Mouse (Mus musculus) spleen, postnatal 36 days (tissue): ENCODE measurements around the gene Lrrc8d.
A peak's percentile ranks its signal among the peaks of the same experiment; 100 is the strongest.

Source experiments
- DNase-seq, 2 experiments: peaks; one replicate each; pipeline ENCODE4 v3.0.0; 2022; ENCODE audit warnings: low spot score in 2 of 2, mixed read lengths in 1 of 2

Gene Lrrc8d

DNA sequence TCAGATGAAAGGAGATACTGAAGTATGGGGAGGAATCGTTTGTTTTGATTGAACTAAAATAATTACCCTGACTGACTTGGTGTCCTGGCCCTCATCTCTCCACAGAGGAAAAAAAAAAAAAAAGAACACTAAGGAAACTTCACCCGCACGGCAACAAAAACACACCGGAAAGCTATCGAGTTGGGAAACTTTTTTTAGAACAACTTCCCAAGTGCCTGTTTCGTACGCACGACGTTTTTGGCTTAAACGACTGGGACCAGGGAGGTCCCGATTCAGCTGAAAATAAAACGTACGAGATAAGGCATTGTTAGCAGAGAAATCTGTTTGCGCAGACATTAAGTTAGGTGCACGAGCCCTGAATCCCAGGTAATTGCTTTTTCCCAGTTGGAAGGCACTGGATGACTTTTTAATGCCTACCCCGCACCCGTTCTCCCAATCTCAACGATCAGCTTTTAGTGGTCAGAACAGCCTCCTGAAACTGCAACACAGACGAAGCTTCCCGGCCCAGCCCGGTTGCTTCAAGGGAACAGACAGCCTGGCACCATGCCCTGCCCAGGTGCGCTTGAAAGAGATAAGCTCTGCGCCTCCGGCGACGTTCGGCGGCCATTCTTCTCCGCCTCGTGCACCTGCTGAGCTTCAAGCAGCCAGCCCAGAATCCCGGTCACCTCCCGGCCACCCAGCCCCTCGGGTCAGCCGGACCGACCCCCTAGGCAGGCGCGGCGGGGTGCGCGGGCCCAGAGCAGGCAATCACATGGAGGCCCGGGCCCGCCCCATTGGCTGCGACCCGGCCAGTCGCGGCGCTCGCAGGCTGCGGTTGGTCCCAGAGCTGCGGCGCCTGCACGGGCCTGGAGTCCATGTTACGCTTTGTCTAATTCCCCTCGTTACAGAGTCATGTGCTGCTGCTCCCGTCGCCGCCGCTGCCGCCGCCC is at the start of gene Lrrc8d:
TSS of gene Lrrc8d (plus strand) at position 829 of the 929 bp plus-strand sequence.
- DNase-seq = peak; percentile 85

DNA sequence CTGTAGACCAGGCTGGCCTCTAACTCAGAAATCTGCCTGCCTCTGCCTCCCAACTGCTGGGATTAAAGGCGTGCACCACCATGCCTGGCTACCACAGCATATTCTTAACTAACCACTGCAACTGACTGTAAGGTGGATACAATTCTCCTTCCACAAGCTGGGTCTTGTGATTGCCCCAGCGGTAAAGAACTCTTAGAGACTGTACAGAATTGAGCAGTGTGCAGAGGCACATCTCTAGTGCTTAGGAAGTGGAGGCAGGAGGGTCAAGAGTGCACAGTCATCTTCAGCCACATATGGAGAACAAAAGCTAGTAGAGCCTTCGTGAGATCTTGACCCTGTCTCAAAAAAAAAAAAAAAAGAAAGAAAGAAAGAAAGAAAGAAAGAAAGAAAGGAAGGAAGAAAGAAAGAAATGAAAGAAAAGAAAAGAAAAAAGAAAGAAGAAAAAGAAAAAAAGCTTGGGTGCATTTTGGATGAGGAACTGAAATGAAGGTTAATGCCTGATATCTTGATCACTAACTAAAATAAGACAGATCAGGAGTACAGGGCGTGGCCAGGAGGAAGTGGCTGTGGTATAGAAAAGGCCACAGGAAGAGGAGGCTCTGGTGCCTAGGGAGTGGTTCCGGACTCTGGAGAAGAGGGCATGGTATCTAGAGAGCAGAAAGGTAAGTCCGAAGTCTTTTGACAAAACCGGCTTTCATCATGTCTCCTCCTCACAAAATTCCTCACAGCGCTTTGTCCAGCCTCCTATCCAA is 48.9 kb upstream of the Lrrc8d start:
- peak; percentile 65 to 75 for DNase-seq

DNA sequence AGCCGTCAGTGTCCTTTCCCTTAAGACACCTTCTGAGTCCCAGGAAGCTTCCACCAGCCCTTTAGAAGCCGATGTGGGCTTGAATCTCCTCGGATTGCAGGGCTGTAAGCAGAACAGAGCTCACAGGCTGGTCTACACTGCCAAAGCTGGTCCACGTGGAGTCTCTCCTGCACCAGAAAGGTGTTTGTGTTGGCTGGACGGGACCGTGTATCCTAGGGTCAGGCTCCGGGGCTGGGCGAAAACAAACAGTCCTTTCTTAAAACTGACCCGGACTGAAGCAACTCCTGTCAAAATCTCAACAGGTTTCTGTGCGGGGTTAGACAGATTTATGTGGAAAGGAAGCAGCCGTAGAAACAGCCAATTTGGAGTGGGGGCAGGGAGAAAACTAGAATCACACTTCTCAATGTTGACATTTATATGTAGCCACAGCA is 48.2 kb upstream of the Lrrc8d start:
- peak; percentile 28 to 36 for DNase-seq

DNA sequence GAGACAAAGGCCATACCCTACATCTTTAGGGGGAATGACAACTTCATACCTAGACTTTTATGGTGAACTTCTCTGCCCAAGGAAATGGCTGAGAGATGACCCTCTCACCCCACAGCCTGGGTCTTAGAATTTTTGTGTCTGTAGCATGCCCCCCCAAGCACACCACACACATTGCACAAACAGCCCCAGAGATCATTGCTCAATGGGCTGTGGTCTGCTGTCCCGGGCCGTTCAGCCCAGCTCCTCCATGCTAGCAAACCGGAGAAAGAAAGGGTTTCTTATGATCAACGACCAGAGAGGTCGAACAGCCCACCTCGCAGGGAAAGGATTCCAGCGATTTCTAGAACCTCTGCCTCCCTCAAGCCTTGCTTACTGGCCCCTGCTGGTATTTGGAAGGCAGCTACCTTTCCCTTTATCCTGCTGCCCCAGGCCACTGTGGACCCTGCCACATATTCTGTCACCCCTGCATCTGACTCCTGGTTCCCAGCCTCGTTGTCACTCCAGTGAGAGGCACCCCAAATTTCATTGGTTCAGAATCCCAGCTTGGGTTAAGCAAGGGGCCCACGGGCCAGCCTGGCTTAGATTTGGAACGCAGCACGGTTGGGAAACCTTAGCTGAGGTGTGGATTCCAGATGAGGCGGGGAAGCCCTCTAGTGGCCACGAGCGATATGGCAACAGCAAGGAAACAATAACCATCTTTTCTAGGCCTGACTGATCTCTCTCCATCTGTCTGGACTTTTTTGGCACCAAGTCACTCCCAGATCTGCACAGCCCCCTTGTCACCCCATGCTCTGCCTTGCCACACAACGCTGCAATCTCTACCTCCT is 45.3 kb upstream of the Lrrc8d start:
- peak; percentile 70 to 80 for DNase-seq

DNA sequence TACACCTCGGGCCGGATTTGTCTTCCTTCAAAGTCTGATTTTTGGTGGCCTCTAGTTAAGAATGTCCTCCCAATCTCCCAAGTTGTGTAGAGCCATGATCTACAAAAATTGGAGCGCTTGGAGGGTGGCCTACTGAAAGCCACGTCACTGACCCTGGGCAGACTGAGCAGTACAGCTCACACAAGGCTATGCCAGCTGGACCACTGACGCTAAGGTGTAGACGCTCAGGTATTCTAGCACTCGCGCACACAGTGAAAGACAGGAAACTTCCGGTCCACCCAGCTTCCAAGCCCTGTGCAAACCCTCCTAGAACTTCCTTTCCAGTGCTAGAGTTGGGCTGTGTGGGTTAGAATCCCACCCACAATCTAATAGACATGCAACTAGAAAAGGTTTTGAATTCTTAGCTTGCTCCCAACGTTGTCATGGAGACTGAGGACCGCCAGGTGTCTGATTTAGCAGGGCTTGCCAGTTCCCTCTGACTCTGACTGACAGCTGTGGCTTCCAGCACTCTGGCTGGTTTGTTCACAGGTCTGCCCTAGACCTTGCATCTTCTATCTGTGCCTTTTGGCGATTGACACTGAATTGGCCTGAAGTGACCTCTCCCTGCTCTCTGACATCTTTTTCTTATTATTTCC is 44.6 kb upstream of the Lrrc8d start:
- DNase-seq = no peak

DNA sequence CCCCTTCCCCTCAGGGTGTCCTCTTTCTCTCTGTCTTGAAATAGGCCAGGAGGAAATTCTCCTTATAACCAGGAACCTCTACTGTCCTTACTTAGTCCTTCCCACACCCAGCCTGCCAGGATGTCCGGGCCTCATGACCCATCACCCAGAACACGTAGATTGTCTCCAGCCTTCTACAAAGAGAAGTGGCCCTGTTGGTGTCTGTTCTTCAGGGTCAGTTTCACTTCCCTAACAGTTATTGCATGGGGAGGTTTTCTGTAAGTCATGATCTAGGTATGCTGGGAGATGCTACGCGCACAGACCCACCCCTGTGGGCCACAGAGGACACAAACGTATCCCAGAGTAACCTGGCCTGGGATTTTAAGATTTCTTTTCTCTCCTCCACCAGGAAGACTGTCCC is 37.9 kb upstream of the Lrrc8d start:
- DNase-seq = peak; percentile 73 to 77

DNA sequence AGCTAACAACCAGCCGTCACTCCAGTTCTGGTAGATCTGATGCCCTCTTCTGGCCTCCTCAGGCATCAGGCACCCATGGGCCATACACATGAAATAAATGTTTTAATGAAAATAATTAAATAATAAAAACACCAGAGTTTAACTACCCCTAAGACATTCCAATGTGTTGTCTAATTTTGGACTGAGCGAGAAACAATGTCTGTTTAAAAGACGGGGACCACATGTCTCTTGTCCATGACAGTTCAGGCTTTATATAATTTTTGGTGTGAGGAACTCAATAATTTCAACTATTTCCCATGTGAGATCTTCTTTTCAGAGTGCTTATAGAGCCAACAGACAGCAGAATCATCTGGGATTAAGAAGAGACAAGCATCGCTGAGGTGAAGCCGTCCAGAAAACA is 32.8 kb upstream of the Lrrc8d start:
- no peak for DNase-seq

DNA sequence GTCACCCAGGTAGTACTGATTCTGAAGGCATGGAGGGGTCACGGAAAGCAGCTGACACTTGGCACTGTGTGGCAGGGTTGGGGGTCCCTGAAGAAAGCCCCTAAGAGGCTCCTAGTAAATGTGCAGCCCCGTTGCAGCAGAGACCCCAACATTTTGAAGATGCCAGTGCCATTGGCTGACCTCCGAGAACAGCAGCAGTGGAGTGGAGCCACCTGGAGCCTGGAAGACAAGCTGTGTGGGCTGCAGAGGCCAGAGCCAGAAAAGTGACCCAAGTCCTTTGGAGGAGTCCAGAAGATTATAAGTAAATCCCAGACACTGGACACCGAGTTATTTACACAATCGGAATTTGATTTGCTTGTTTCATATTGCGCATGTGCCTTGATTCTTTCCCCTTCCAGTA is 32.4 kb upstream of the Lrrc8d start:
- DNase-seq = no peak

DNA sequence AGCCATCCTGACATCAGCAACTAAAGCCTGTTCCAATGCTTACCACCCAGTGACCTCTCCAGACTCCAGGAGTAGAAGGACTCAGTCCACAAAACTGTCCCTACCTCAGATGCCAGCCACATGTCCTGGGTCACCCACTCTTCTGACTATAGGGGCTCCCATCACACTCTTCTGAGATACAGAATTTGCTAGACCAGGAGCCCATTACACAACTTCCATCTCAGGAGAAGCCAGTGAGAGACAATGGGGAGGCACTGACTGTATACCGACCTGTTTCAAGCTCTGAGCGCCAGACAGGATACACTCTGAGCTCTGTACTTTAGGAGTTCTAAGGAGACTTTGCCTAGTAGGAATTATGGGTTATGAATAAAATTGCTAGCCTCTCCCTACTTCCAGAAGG is 30.7 kb upstream of the Lrrc8d start:
- DNase-seq = no peak

DNA sequence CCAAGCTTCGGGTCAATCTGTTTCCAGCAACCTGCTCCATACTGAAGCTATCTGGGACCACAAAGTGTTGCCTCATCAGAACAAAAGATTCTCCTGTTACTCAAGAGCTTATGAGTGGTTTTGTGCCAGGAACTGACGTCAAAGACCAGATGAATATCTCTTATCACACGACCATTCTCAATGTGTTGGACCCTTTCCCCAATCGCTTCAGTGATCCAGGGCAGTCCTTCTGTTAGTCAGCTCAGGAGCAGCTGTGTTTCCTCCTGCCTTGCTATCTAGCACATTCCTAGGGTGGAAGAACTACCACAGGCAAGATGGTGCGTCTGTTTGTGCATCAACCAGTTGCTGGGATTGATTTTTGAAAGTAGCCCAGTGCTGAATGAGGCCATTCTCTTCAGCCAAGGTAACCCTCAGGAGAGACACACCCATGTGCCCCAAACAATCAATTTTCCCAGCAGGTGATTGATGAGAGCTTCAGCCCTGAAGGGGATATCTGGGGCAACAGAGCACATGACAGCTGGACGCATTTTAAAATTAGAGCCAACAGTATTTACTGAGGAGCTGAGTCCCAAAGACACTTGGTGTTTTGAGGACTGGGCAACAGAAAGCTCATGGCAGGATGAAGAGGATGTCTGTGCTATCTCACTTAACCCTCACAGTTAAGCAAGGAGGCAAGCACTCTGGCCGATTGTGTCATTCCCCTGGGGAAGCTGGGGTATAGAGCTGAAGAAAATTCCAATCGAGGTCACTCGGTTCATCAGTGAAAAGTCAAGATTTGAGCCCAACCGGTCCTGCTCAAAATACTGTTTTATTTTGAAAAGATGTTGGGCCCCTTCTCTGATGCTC is 30.0 kb upstream of the Lrrc8d start:
- no peak for DNase-seq

DNA sequence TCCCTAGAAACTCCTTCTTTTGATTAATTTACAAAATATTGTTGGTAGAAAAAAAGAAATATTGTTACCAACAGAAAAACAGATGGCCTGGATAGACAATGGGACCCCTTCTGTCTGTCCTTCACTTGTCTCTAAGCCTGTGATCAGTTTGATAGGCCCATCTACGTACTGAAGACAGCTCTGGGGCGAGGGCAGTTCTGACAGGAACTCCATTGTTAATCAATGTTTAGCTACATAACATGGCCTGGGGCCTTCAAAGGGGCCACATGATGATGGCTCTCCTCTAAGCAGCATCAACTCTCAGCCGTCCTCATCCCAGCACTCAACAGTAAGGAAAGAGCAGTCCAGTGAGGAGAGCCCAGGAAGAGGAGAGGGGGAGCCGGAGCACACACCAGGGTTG is 27.4 kb upstream of the Lrrc8d start:
- no peak for DNase-seq

DNA sequence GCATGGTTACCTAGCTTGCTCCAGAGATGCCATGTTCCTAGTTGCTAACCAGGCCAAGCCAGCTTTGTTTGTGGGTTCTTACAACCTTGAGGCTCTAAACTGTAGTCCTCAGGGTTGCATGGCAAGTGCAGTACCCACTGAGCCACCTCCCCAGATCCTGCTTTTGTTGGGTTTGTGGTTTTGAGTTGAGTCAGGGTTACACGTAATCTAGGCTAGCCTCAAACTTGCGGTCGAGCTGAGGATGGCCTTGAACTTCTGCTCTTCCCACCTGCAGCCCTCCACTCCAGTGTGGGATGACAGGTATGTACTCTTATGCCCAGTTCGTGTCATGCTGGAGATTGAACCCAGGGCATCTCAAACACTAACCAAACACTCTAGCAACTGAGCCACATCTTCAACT is 24.3 kb upstream of the Lrrc8d start:
- no peak for DNase-seq

DNA sequence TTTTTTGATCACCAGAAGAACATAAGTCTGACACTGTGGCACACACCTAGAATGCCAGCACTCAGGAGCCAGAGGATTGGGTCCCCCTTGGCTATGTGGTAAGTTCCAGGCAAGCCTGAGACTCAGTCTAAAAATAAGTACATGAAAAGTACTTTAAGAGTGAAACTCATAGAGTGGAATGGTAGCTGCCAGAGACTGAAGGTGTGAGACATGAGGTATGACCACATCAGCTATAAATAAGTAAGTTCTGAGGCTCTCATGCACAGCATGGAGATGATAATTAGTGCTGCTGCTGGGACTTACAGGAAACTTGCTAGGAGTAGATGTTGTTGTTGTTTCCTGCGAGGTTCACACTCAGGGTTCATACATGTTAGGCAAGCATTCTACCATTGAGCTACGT is 22.7 kb upstream of the Lrrc8d start:
- DNase-seq = no peak

DNA sequence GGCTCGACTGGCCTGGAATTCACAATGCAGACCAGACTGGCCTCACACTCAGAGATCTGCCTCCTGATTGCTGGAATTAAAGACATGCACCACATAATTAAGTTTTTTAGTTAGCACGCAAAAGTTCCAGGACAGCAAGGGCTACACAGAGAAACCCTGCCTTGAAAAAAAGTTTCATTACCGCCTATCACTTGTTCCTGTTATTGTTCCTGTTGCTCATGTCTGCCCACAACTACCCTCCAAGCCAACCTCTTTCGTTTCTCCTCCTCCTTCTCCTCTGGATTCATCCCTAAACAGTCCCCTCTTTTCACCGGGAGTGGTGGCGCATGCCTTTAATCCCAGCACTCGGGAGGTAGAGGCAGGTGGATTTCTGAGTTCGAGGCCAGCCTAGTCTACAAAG is 21.5 kb upstream of the Lrrc8d start:
- no peak for DNase-seq

DNA sequence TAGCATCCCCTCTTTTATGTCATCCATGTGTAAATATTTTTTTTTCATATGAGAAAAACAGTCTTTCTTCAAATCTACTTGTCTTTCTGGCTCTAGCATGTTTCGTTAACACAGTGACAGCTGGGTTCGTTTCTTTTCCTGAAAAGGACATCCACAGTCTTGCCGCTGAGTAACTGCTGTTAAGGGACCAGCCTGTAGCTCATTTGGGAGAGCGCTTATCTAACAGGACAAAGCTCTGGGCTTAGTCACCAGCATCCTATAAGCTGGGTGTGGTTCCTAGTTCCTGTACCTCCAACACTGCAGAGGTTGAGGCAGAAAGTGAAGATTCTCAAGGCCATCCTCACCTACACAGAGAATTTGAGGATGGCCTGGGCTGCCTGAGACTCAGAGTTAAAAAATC is 20.5 kb upstream of the Lrrc8d start:
- DNase-seq = no peak

DNA sequence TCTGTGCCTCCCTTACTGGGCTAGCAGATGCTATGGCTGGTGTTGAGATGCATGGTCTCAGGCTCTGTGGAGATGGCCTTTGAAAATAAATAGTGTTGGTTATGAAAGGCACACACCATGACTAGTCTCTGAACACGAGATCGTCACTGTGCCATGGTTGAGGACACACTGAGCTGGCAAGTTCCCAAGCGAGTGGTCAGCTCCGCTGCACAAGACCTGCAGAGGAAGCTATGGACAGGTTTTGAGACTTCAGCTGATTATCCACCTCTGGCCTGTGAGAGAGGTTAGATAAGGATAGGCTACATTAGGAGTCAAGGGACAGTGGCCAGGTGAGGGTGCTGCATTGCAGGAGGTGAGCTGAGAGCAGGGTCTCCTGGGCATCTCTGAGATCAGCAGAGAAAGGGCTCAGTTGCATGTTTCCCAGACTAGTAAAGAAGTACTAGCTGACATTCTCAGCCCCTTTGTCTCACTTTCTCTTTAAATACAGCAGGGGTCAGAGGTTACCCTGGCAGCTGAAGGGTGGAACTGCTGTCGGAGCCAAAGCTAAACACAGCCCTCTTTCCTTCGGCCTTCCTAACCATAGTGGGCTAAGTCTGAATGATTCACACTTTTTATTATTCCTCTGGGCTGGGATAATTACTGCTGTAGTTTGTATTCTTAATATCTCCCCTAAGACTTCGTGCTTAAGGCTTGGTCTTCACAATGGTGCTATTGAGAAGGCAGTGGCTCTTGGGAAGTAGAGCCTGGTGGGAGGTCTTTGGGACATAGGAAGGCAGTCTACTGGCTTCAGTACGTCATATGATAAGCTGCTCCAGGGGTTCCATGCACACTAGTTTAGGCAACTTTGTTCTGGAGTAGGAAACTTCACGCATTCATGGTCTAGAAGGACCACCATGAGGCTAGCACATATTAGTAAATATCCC is 19.6 kb upstream of the Lrrc8d start:
- peak; percentile 31 to 41 for DNase-seq

DNA sequence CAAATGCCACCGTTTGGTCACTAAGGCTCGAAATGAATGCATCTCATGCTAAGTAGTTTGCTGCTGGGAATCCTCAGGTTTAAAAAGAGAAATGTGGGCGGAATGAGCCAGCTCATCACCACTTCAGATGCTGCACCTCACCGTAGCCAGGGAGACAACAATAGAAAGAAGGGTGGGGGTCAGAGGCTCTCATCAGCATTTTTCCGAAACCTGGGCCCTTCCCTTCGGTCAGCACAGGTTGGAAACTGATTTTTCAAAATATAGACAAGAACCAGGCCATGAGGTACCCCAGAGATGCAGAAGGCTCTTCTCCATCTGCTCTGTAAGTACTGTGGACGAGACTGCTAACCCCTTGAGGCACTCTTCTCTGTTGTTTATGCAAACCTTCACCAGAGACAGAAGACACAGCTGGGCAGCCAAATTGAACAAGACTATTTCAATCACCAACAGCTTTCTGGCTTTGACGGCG is 17.6 kb upstream of the Lrrc8d start:
- peak; percentile 48 to 62 for DNase-seq

DNA sequence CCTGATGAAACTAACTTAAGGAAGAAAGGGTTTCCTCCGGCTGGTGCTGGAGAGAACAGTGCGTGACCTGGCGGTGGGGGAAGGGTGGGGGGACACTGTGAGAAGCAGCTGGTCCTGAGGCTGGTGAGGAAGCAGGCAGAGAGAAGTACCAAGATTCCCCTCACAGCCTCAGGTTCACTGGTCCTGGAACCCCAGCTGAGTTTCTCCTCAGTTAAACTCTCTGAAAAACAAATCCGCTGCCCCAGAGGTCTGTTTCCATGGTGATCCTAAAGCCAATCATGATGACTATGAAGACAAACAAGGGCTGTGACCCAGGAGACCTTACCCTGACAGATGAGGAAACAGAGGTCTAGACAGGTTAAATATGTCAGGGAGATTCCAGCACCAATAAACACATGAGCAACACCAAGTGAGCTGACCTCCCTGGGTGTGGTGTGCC is 15.8 kb upstream of the Lrrc8d start:
- DNase-seq = peak; percentile 74 to 78
